Mouse (Mus musculus): ENCODE results near the gene Stk11.

DNA sequence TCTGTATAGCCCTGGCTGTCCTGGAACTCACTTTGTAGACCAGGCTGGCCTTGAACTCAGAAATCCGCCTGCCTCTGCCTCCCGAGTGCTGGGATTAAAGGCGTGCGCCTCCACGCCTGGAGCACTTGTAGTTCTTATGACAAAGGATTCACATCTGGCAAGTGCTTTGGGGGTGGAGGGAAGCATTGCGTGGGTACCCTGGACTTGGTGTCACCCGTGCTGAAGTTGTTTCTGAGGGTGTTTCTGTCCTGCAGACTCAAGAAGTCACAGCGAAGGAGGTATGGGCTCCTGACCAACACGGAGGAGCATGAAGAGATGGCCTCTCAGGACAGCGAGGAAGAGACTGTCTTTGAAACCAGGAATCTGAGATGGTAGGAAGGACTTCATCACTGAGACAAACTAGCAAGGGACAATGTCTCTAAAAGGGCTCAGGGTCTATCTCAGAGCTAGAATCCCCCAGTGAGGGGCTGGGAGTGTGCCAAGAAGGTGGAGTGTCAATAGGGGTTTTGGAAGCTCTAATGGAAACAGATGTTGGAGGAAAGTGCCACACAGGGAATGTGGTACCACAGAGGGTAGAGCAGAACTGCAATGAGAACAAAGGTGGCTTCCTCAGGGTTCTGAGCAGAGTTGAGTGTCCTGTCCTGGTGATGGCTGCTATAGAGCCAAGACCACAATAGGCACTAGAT lies 58.5 kb downstream of the Stk11 start:
- TF ChIP-seq ZNF384 (IDR thresholded peaks at IDR 0.05; ENCODE audit: low read depth, low read length) (no peak), CHD2 (IDR thresholded peaks at IDR 0.05; ENCODE audit: low read depth, low read length) (no peak), MAFK (IDR thresholded peaks at IDR 0.05; ENCODE audit: insufficient read depth, low read depth, low read length) (no peak), HCFC1 (IDR thresholded peaks at IDR 0.05; ENCODE audit: borderline replicate concordance, insufficient read depth, low read length) (no peak)
